Mouse (Mus musculus) ES-E14 (cell line): ENCODE measurements around the gene Apoa2.

ENCODE experiments used
- CHD2 ChIP-seq: IDR thresholded peaks from 2 replicates; pipeline ENCODE4 v1.6.1; 2014; ENCODE audit warnings: mild to moderate bottlenecking, low read depth, low read length, inconsistent platforms
- HCFC1 ChIP-seq: IDR thresholded peaks from 2 replicates; pipeline ENCODE4 v1.6.1; 2012; ENCODE audit warnings: low read length, inconsistent platforms, borderline replicate concordance; ENCODE audit not compliant: insufficient read depth
- MAFK ChIP-seq: IDR thresholded peaks from 2 replicates; pipeline ENCODE4 v1.6.1; 2014; ENCODE audit warnings: mild to moderate bottlenecking, low read depth, low read length, inconsistent platforms; ENCODE audit not compliant: insufficient read depth
- ZC3H11A ChIP-seq: IDR thresholded peaks from 2 replicates; pipeline ENCODE4 v1.6.1; 2012; ENCODE audit warnings: low read depth, mild to moderate bottlenecking, inconsistent platforms, low read length, borderline replicate concordance
- ZNF384 ChIP-seq: IDR thresholded peaks from 2 replicates; pipeline ENCODE4 v1.6.1; 2012; ENCODE audit warnings: low read depth, low read length, inconsistent platforms

DNA sequence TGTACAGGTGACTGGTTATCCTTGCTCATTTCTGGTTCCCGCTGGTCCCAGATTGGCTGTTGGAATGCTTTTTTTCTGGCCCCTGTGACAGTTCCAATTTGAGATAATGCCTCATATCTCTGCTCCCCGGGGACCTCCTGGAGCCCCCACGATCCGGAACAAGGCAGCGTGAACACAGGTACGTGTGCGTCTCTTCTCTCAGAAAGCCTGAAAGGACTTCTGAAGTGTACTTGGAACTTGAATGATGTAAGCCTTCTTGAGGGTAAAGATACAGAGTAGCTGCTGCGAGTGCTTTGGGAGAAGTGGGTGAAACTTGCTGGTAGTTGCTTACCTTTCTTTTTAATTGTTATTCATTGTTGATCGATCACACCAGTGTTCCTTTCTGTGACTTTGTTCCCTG is 46.3 kb downstream of the Apoa2 start:
- TF ChIP-seq MAFK (no peak), ZC3H11A (no peak), CHD2 (no peak), ZNF384 (no peak), HCFC1 (no peak)
